Mouse (Mus musculus) heart, embryonic 10.5 days (tissue): ENCODE data around the gene Foxf1. TPM values are rescaled to one million over a fixed set of nuclear protein-coding genes. Genes with fewer than 3 reads are reported as not detected.

Experiments used
- DNase-seq: peaks from one replicate; pipeline ENCODE4 v3.0.0-alpha.2; 2017; ENCODE audit warnings: low spot score
- H3K27ac ChIP-seq: fragments of 300-500 bp; sonication (generic); 2 replicates; pipeline ENCODE4 v1.5.1; 2016; ENCODE audit warnings: mild to moderate bottlenecking
- H3K27me3 ChIP-seq: fragments of 300-500 bp; sonication (generic); 2 replicates; pipeline ENCODE4 v1.6.1; 2016; ENCODE audit warnings: mild to moderate bottlenecking; ENCODE audit not compliant: poor library complexity, insufficient read depth, severe bottlenecking
- H3K36me3 ChIP-seq: fragments of 300-500 bp; sonication (generic); 2 replicates; pipeline ENCODE4 v1.6.1; 2016; ENCODE audit warnings: mild to moderate bottlenecking, moderate library complexity
- H3K4me1 ChIP-seq: fragments of 300-500 bp; sonication (generic); 2 replicates; pipeline ENCODE4 v1.6.1; 2016; ENCODE audit warnings: mild to moderate bottlenecking
- H3K4me3 ChIP-seq: fragments of 300-500 bp; sonication (generic); 2 replicates; pipeline ENCODE4 v1.5.1; 2016; ENCODE audit warnings: mild to moderate bottlenecking, moderate library complexity
- H3K9me3 ChIP-seq: fragments of 300-500 bp; sonication (generic); 2 replicates; pipeline ENCODE4 v1.6.1; 2016; ENCODE audit warnings: mild to moderate bottlenecking, moderate library complexity
- WGBS: fragments of 180-500 bp; shearing (Covaris S2); methylation state at CpG from one replicate; pipeline ENCODE4 v1.1.7; 2016; 5-methylcytosine and 5-hydroxymethylcytosine counted together
- polyA plus RNA-seq: library from polyadenylated mRNA; unstranded; fragments of >200 nt; fragmentation: Nextera tagmentation; extraction: Ambion mirVana; gene quantifications from 2 replicates; pipeline ENCODE4 v1.2.1, GENCODE M21; 2016

The Foxf1 gene
- polyA plus RNA-seq, 1 experiment from 2014 or later, result 41.3 TPM

DNA sequence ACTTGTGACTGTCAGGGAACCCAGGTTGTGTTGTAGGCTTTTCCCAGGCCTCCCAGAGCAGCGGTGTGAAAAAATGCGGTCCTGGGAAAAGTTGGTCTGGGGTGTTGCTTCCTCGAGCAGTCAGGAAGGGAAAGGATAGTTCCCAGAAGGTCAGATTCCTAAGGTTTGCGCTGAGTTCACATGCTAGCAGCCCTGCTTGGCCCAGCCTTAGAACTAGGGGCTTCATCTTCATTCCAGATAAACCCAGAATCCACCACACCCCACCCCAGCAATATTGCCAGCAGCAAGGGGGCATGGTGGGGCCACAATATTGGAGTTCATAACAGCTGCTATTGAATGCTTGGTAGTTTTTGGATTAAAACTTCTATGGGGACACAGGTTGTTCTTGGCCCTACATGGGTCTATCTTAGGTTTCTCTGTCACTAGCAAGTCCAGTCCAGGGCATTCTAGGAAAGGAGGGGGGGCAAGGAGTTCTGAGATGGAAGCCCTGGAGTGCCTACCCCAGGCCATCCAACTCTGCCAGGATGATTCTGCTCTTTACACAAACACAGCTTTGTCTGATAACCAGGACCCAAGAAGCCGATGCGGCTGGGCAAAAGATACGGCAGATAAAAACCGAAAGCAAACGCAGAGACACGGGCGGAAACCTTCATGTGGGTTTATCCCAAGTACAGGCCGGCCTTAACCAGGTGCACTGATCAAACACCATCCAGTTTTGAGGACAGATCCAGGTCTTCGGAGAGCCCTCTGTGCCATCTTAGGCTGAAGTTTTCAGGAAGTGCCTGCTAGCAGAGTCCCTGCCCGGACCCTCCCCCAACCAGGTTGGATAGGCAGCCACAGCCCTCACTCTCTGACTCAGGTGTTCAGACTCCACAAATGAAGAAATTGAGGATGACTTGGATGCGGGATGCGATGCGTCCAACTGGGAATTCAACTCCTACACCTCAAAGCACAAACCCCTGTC, 36.6 kb downstream of the Foxf1 start:
- DNase-seq, result peak; percentile 68
- peak overlapping the region; percentile 63 for H3K27ac ChIP-seq
- H3K4me1 ChIP-seq, result peaks cover 59% of the 10 kb centered on the region
- peaks cover 100% of the 10 kb centered on the region for H3K27me3 ChIP-seq
- peaks cover 21% of the 10 kb centered on the region; the same call in 1 of the 2 replicates for H3K36me3 ChIP-seq
- no peaks in the 10 kb centered on the region for H3K9me3 ChIP-seq
- peak overlapping the region; percentile 78 for H3K4me3 ChIP-seq
- WGBS, result 20% methylated on average over 17 of the region's 17 CpGs

DNA sequence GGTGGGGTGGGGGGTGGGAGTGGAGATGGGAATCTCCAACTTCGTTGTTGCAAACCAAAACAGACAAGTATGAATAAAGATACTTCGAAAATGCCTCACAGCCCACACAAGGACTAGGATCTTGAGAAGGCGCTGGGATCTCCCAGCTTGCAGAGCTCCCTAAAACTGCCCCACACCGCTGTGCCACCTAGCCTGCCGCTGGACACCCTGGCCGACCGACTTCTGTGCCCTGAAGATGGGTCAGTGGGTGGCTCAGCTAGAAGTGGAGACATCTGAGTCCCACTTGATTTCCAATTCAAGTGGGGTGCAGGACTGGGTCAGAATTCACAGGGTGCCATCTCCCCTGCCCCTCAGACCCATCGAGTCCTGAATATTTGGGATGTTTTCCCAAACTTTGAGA, 37.5 kb downstream of the Foxf1 start:
- no peak for DNase-seq
- H3K4me1 ChIP-seq, result peaks cover 61% of the 10 kb centered on the region
- H3K4me3 ChIP-seq, result peak overlapping the region; percentile 78; the same call in 1 of the 2 replicates
- H3K27ac ChIP-seq, result no peak overlapping the region; the same call in 1 of the 2 replicates
- H3K36me3 ChIP-seq, result peaks cover 21% of the 10 kb centered on the region; the same call in 1 of the 2 replicates
- WGBS, result 36% methylated on average over 8 of the region's 8 CpGs
- H3K9me3 ChIP-seq, result no peaks in the 10 kb centered on the region
- H3K27me3 ChIP-seq, result peaks cover 100% of the 10 kb centered on the region

DNA sequence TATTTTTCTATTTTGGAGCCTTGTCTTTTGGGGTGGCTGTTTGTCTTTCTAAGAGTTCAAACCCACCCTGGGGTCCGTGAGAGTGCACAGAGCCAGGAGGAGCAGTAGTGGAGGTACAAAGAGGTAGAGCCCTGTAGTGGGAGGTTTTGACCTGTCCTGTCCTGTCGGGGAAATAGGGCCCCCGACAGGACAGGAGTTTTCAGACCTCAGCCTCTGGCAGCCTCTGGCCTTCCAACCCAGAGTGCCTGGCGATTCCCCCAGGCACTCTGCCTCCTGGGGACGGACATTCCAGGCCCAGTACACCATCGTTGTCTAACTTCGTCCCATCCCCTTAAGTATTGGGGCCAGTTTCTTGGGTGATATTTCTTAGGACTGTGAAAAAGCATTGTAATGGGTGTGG, 38.2 kb downstream of the Foxf1 start:
- Histone ChIP-seq H3K27me3 (peaks cover 100% of the 10 kb centered on the region), H3K36me3 (peaks cover 20% of the 10 kb centered on the region; the same call in 1 of the 2 replicates), H3K4me3 (no peak overlapping the region), H3K4me1 (peaks cover 60% of the 10 kb centered on the region), H3K9me3 (no peaks in the 10 kb centered on the region), H3K27ac (no peak overlapping the region)
- DNase-seq, result no peak
- 17% methylated on average over 7 of the region's 7 CpGs for WGBS

DNA sequence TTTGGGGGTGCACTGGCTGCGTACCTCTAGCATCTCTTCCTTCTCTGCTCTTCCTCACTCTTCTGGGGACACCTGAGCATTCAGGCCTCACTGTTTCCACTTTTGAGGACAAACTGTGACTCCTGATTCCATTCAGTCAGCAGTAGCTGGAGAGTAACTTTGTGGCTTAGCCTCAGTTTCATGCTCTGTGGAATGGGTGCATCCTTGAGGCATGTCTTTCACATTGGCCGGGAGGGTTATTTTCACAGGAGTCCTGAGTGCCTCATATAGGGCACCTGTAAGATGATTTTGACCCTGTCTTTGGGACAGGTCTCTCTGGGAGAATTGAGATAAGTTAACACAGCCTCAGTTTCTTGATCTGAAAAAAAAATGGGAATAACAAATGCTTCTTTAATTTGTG, 38.9 kb downstream of the Foxf1 start:
- Histone ChIP-seq H3K27ac (no peak overlapping the region), H3K4me1 (peaks cover 60% of the 10 kb centered on the region), H3K27me3 (peaks cover 100% of the 10 kb centered on the region), H3K36me3 (peaks cover 15% of the 10 kb centered on the region; the same call in 1 of the 2 replicates), H3K9me3 (no peaks in the 10 kb centered on the region), H3K4me3 (no peak overlapping the region)
- WGBS, result 69% methylated on average over 2 of the region's 2 CpGs
- no peak for DNase-seq

DNA sequence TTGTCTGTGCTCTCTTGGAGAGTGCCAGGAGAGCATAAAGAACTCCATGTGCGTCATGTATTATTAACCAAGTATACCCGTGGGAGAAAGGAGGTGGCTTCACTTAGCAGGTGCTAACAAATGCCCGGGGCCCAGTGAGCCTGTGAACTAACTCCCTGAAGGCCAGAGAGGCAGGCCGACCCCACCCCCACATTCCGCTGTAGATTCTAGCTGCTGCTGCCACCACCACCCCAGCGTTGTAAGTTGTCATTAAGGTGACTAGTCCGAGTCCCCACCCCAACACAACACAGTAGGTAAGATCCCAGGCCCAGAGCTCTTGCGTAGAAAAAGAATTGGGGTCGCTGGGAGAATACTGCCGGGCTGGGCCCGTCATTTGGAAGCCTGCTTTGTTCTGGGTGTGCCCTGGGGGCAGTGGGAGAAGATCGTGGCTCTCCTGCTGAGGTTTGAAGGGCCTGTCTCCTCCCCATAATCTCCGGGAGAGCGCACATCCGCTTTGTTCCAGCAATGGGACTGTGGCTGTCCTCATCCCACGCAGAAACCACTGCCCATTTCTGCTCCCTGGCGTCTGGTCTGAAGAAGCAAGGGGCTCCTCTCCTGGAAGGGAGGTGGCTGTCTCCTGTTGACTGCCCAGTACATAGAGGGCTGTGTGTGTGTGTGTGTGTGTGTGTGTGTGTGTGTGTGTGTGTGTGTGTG, 40.5 kb downstream of the Foxf1 start:
- peak overlapping the region; percentile 57 for H3K4me3 ChIP-seq
- peaks cover 100% of the 10 kb centered on the region for H3K27me3 ChIP-seq
- DNase-seq, result no peak
- H3K27ac ChIP-seq, result peak overlapping the region; percentile 54
- WGBS, result 5% methylated on average over 17 of the region's 17 CpGs
- H3K9me3 ChIP-seq, result no peaks in the 10 kb centered on the region
- peaks cover 74% of the 10 kb centered on the region for H3K4me1 ChIP-seq
- peaks cover 15% of the 10 kb centered on the region; the same call in 1 of the 2 replicates for H3K36me3 ChIP-seq

DNA sequence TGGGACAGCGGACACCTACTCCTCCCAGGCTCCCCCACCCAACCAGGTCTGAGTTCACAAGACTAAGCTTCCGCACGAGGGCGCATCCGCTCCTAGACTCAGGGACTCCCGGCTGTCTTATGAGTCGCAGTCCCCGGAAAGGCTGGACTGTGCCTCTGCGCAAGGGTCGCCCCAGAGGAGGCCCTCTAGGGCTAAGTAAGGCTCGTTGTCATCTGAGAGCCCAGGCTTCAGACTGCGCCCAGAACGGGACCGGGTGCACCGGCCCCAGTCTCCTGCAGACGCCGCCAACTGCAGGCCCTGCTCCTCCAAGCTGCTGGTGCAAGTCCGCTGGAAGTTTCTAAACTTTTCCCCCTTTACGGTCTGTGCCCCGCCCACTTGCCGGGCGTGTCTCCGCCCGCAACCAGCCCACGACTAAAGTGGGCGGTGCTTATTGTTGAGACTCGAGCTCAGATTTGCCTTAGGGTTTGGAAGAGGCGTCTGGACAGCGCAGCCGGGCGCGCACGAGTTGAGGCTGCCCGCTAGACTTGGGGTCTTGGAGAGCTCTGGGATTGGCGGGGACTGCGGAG, 41.2 kb downstream of the Foxf1 start:
- Histone ChIP-seq H3K9me3 (no peaks in the 10 kb centered on the region), H3K4me3 (peak overlapping the region; percentile 57), H3K27me3 (peaks cover 100% of the 10 kb centered on the region), H3K4me1 (peaks cover 74% of the 10 kb centered on the region), H3K36me3 (peaks cover 15% of the 10 kb centered on the region; the same call in 1 of the 2 replicates), H3K27ac (peak overlapping the region; percentile 54)
- WGBS, result under 1% methylated on average over 36 of the region's 36 CpGs
- DNase-seq, result peak; percentile 92

DNA sequence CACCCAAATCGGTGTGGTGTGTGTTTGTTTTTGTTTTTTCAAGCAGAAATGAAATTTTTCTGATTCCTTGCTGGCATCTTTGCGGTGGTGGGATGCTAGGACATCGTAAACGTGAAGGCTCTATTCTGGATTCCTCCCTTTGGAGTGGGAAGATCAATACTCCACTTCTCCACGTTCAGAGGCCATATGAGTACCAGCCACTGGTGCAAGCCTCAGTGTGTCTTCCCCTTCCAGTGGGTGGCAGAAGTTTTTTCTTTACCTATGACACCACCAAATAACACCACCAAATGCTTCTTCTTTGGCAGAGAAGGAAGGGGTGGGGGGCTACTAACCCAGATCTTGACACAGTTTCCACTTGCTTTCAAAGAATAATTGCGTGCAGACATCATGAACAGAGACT, 42.0 kb downstream of the Foxf1 start:
- 4% methylated on average over 6 of the region's 6 CpGs for WGBS
- Histone ChIP-seq H3K4me1 (peaks cover 68% of the 10 kb centered on the region), H3K36me3 (peaks cover 15% of the 10 kb centered on the region; the same call in 1 of the 2 replicates), H3K27me3 (peaks cover 100% of the 10 kb centered on the region), H3K4me3 (peak overlapping the region; percentile 57), H3K27ac (peak overlapping the region; percentile 54; the same call in 1 of the 2 replicates), H3K9me3 (no peaks in the 10 kb centered on the region)
- DNase-seq, result no peak

DNA sequence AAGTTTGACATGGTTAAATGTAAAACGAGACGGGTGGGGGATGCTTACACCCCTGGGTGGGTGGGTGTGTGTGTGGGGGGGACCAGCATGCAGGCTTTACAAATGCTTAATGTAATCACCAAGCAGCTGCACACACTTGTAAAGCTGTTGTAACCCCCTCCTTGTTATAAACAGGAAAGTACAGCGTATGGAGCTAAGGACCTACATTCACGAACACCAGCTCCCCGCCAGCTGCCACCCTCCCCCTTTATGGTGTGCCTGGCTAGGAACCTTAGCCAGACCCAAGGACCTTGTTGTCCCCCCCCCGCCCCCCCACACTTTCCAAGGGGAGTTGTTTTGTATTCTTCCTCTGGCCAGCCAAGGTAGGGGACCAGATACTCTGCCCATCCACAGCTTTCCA, 42.5 kb downstream of the Foxf1 start:
- peaks cover 97% of the 10 kb centered on the region for H3K27me3 ChIP-seq
- H3K9me3 ChIP-seq, result no peaks in the 10 kb centered on the region
- H3K27ac ChIP-seq, result no peak overlapping the region
- WGBS, result 10% methylated on average over 6 of the region's 6 CpGs
- DNase-seq, result no peak
- 0 out of 2 replicates have a peak overlapping the region, but pooled peaks have one; percentile 57 for H3K4me3 ChIP-seq
- H3K36me3 ChIP-seq, result peaks cover 12% of the 10 kb centered on the region; the same call in 1 of the 2 replicates
- peaks cover 64% of the 10 kb centered on the region for H3K4me1 ChIP-seq

DNA sequence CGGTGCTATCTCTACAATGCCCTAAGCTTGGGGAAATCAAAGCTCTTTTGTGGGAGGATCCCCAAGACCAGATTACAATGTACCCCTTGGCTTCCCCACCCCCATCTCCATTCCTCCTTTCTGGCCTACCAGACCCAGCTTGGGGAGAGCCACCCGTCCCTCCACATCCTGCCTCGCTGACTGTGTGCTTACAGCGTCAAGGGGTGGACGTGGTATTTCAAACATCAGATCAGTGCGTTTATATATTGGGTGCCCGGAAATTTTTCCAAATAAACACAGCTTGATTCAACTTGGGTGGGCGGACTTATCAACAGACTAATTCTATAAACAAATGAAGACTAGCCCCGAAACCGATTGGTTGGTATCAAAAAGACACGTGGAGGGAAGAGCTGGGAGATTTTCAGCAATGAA, 43.1 kb downstream of the Foxf1 start:
- H3K4me1 ChIP-seq, result peaks cover 58% of the 10 kb centered on the region
- peaks cover 97% of the 10 kb centered on the region for H3K27me3 ChIP-seq
- no peak for DNase-seq
- 0 out of 2 replicates have a peak overlapping the region, but pooled peaks have one; percentile 55 for H3K4me3 ChIP-seq
- 3% methylated on average over 11 of the region's 11 CpGs for WGBS
- peaks cover 11% of the 10 kb centered on the region; the same call in 1 of the 2 replicates for H3K36me3 ChIP-seq
- no peak overlapping the region for H3K27ac ChIP-seq
- H3K9me3 ChIP-seq, result no peaks in the 10 kb centered on the region

DNA sequence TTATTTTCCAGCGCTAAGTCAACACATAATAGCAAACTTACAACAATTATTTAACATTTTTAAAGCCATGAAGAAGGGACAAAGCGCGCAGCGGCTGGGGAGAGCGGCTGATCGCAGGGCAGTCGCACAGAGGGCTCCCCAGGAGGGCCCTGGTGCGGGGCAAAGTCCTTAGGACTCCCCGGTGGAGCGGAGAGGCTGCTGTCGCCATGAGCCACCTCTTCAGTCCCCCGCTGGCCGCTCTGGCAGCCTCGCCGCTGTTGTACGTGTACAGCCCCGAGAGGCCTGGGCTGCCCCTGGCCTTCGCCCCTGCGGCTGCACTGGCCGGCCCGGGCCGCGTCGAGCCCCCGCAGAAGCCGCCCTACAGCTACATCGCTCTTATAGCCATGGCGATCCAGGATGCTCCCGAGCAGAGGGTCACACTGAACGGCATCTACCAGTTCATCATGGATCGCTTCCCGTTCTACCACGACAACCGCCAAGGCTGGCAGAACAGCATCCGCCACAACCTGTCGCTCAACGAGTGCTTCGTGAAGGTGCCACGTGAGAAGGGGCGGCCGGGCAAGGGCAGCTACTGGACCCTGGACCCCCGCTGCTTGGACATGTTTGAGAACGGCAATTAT, 43.7 kb downstream of the Foxf1 start, which contains the start of gene Foxl1:
Foxl1 (plus strand) TSS at position 185 of the 620 bp plus-strand sequence.
- Histone ChIP-seq H3K36me3 (0 out of 2 replicates have a peak, but pooled peaks cover 6% of the 10 kb centered on the region), H3K4me1 (peaks cover 53% of the 10 kb centered on the region), H3K27ac (peak within 1 kb of the TSS; percentile 86), H3K4me3 (peak within 1 kb of the TSS; percentile 55), H3K9me3 (no peaks in the 10 kb centered on the region), H3K27me3 (peaks cover 92% of the 10 kb centered on the region)
- WGBS, result 2% methylated on average over 41 of the region's 43 CpGs
- DNase-seq, result no peak

DNA sequence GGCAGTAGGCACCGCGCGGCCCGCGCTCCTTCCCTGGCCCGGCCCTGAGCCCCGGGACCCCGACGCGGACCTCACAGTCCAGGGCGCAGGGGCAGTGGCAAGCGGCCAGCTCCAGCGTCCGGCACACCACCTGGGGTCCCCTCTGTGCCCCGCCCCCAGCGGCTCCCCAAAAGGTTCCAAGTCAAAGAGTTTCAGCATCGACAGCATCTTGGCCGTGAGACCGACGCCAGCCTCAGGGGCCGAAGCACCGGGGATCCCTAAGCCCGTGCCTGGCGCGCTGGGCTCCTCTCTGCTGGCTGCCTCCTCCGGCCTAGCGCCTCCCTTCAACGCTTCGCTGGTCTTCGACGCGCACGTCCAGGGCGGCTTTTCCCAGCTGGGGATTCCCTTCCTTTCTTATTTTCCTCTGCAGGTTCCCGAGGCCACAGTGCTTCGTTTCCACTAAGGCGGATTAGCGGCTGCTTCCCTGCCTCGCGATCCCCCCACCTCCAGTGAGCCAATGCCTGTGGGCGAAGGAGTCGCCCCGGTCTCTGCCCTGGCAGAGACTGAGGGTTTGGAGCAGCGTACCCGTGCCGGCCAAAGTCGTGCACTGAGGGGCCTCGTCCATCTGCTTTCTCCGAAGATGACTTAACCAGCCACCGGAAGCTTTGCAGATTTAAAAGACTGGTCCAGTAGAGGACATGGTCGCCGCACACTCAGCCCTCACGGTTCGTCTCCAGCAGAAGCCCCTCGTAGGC, 44.5 kb downstream of the Foxf1 start:
- no peak for DNase-seq
- Histone ChIP-seq H3K27ac (peak overlapping the region; percentile 86), H3K9me3 (no peaks in the 10 kb centered on the region)

More for the DNA sequence above, 44.5 kb downstream of the Foxf1 start:
- peaks cover 92% of the 10 kb centered on the region for H3K27me3 ChIP-seq
- H3K4me1 ChIP-seq, result peaks cover 50% of the 10 kb centered on the region
- WGBS, result 4% methylated on average over 55 of the region's 55 CpGs
- 0 out of 2 replicates have a peak, but pooled peaks cover under 1% of the 10 kb centered on the region for H3K36me3 ChIP-seq
- peak overlapping the region; percentile 55 for H3K4me3 ChIP-seq
